Mouse (Mus musculus): ENCODE results near the gene Fuom. TPM values are rescaled to one million over a fixed set of nuclear protein-coding genes. Genes with fewer than 3 reads are reported as not detected.

Gene Fuom
- polyA plus RNA-seq, 1 experiment from 2014 or later = 29.6 TPM

GRCm38 (mm10) chr7:140116329-140117054, 14.3 kb upstream of the Fuom start, which contains the start of gene Echs1:
Echs1 (minus strand) TSS chr7:140116476.
- Histone ChIP-seq H3K27me3 (ENCODE audit: control insufficient read depth, insufficient read depth, low read length) (no peaks in the 10 kb centered on the region), H3K9ac (replicated peaks; ENCODE audit: low read depth, low read length) (peak within 1 kb of the TSS; percentile 78), H3K36me3 (ENCODE audit: control insufficient read depth, insufficient read depth, low read length) (peaks cover 5% of the 10 kb centered on the region), H3K4me2 (replicated peaks; ENCODE audit: low read depth, low read length) (peak within 1 kb of the TSS; percentile 91), H3K4me1 (ENCODE audit: control insufficient read depth, insufficient read depth, low read length) (no peaks in the 10 kb centered on the region), H3K27ac (ENCODE audit: low read length) (peak within 1 kb of the TSS; percentile 78), H3K4me3 (ENCODE audit: low read depth, low read length) (peak within 1 kb of the TSS; percentile 78), H3K9me3 (ENCODE audit: control insufficient read depth, low read depth, low read length) (no peaks in the 10 kb centered on the region)
- ATAC-seq (ENCODE audit: insufficient number of reproducible peaks, insufficient read depth, low FRiP score, low read depth) = peak; percentile 93
- WGBS = 3% methylated on average over 28 of the region's 28 CpGs

DNA sequence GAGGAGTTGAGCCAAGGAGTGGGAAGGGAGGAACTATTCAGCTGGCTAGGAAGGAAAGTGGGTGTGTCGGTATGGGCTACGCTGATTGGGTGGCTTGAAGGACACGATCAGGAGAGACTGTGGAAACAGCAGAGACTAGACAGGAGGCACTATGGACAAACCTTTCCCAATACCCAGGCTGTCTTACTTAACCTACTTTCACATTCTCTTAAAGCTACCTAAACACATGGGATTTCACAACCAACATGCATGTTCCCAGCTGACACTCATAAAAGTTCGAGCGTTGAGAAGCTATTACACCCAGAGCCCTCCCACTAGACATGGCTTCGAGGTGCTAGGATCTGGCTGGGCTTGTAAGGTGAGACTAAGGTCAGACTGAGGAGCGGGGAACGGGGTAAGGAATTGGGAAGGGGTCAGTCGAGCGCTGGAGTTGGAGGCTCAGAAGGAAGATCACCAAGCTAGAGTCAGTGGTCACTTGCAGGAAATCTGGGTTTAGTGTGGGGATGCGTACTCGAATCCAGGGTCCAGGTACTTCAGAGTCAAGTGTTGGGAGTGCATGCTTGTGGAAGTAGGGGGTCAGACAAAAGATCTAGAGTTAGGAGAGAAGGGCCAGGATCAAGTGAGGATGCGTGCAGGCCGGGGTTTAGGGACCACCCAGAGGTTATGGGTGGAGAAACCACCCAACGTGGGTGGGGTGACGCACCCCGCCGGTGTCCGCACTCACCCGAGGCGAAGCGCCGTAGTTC, 13.5 kb upstream of the Fuom start, which contains the start of gene Paox:
Gene Paox (plus strand): TSS at position 217 of the 746 bp plus-strand sequence.
- H3K9me3 ChIP-seq (ENCODE audit: control insufficient read depth, low read depth, low read length) = no peaks in the 10 kb centered on the region
- H3K4me3 ChIP-seq (ENCODE audit: low read depth, low read length) = peak within 1 kb of the TSS; percentile 78
- peaks cover 10% of the 10 kb centered on the region for H3K36me3 ChIP-seq (ENCODE audit: control insufficient read depth, insufficient read depth, low read length)
- 1% methylated on average over 23 of the region's 23 CpGs for WGBS
- H3K4me1 ChIP-seq (ENCODE audit: control insufficient read depth, insufficient read depth, low read length) = no peaks in the 10 kb centered on the region
- H3K9ac ChIP-seq (replicated peaks; ENCODE audit: low read depth, low read length) = peak within 1 kb of the TSS; percentile 78
- ATAC-seq (ENCODE audit: insufficient number of reproducible peaks, insufficient read depth, low FRiP score, low read depth) = peak; percentile 81
- H3K4me2 ChIP-seq (replicated peaks; ENCODE audit: low read depth, low read length) = peak within 1 kb of the TSS; percentile 91
- peak within 1 kb of the TSS; percentile 78 for H3K27ac ChIP-seq (ENCODE audit: low read length)
- H3K27me3 ChIP-seq (ENCODE audit: control insufficient read depth, insufficient read depth, low read length) = no peaks in the 10 kb centered on the region

- no peak overlapping the region for H3K27ac ChIP-seq (ENCODE audit: low read length)
- peaks cover 24% of the 10 kb centered on the region for H3K36me3 ChIP-seq (ENCODE audit: control insufficient read depth, insufficient read depth, low read length)
- no peak overlapping the region for H3K4me2 ChIP-seq (replicated peaks; ENCODE audit: low read depth, low read length)
- H3K9me3 ChIP-seq (ENCODE audit: control insufficient read depth, low read depth, low read length) = no peaks in the 10 kb centered on the region
- ATAC-seq (ENCODE audit: insufficient number of reproducible peaks, insufficient read depth, low FRiP score, low read depth) = no peak
- no peaks in the 10 kb centered on the region for H3K4me1 ChIP-seq (ENCODE audit: control insufficient read depth, insufficient read depth, low read length)
- H3K4me3 ChIP-seq (ENCODE audit: low read depth, low read length) = no peak overlapping the region
- H3K27me3 ChIP-seq (ENCODE audit: control insufficient read depth, insufficient read depth, low read length) = no peaks in the 10 kb centered on the region
- H3K9ac ChIP-seq (replicated peaks; ENCODE audit: low read depth, low read length) = no peak overlapping the region
- 69% methylated on average over 3 of the region's 3 CpGs for WGBS
These were observed 9.7 kb upstream of the Fuom start for GRCm38 (mm10) chr7:140111943-140112342.

DNA sequence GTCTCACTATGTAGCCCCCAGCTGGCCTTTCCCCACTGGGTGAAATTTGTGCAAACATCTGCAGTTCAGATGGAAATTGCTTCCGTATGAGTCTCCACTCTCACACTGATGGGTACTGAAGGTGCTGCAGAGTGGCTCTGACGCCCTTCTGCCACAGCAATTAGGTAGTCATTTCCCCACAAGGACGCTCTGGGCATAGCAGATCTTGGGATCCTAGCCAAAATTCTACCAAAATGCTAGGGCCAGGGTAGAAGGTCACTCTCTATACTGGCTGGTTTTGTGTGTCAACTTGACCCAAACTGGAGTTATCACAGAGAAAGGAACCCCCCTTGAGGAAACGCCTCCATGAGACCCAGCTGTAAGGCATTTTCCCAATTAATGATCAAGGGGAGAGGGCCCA, 1.8 kb upstream of the Fuom start:
- H3K9ac ChIP-seq (replicated peaks; ENCODE audit: low read depth, low read length) = no peak overlapping the region
- no peak overlapping the region for H3K4me3 ChIP-seq (ENCODE audit: low read depth, low read length)
- H3K4me1 ChIP-seq (ENCODE audit: control insufficient read depth, insufficient read depth, low read length) = no peaks in the 10 kb centered on the region
- peaks cover 12% of the 10 kb centered on the region for H3K36me3 ChIP-seq (ENCODE audit: control insufficient read depth, insufficient read depth, low read length)
- no peaks in the 10 kb centered on the region for H3K27me3 ChIP-seq (ENCODE audit: control insufficient read depth, insufficient read depth, low read length)
- H3K9me3 ChIP-seq (ENCODE audit: control insufficient read depth, low read depth, low read length) = no peaks in the 10 kb centered on the region
- 79% methylated on average over 4 of the region's 4 CpGs for WGBS
- no peak overlapping the region for H3K4me2 ChIP-seq (replicated peaks; ENCODE audit: low read depth, low read length)
- no peak for ATAC-seq (ENCODE audit: insufficient number of reproducible peaks, insufficient read depth, low FRiP score, low read depth)
- no peak overlapping the region for H3K27ac ChIP-seq (ENCODE audit: low read length)

- no peaks in the 10 kb centered on the region for H3K4me1 ChIP-seq (ENCODE audit: control insufficient read depth, insufficient read depth, low read length)
- no peak for ATAC-seq (ENCODE audit: insufficient number of reproducible peaks, insufficient read depth, low FRiP score, low read depth)
- 80% methylated on average over 10 of the region's 10 CpGs for WGBS
- H3K9me3 ChIP-seq (ENCODE audit: control insufficient read depth, low read depth, low read length) = no peaks in the 10 kb centered on the region
- no peak overlapping the region for H3K27ac ChIP-seq (ENCODE audit: low read length)
- H3K9ac ChIP-seq (replicated peaks; ENCODE audit: low read depth, low read length) = peak overlapping the region; percentile 25; the same call in 1 of the 2 replicates
- peaks cover 11% of the 10 kb centered on the region; the same call in 1 of the 2 replicates for H3K36me3 ChIP-seq (ENCODE audit: control insufficient read depth, insufficient read depth, low read length)
- peak overlapping the region; percentile 76 for H3K4me2 ChIP-seq (replicated peaks; ENCODE audit: low read depth, low read length)
- H3K27me3 ChIP-seq (ENCODE audit: control insufficient read depth, insufficient read depth, low read length) = no peaks in the 10 kb centered on the region
- H3K4me3 ChIP-seq (ENCODE audit: low read depth, low read length) = peak overlapping the region; percentile 33; the same call in 1 of the 2 replicates
These were observed 743 bp downstream of the Fuom start for GRCm38 (mm10) chr7:140101498-140101897.

- H3K27me3 ChIP-seq (ENCODE audit: control insufficient read depth, insufficient read depth, low read length) = no peaks in the 10 kb centered on the region
- H3K9ac ChIP-seq (replicated peaks; ENCODE audit: low read depth, low read length) = no peak overlapping the region
- 88% methylated on average over 1 of the region's 1 CpGs for WGBS
- H3K4me2 ChIP-seq (replicated peaks; ENCODE audit: low read depth, low read length) = no peak overlapping the region
- peaks cover 5% of the 10 kb centered on the region; the same call in 1 of the 2 replicates for H3K4me1 ChIP-seq (ENCODE audit: control insufficient read depth, insufficient read depth, low read length)
- no peaks in the 10 kb centered on the region for H3K9me3 ChIP-seq (ENCODE audit: control insufficient read depth, low read depth, low read length)
- H3K36me3 ChIP-seq (ENCODE audit: control insufficient read depth, insufficient read depth, low read length) = no peaks in the 10 kb centered on the region
- no peak overlapping the region for H3K4me3 ChIP-seq (ENCODE audit: low read depth, low read length)
- H3K27ac ChIP-seq (ENCODE audit: low read length) = no peak overlapping the region
- ATAC-seq (ENCODE audit: insufficient number of reproducible peaks, insufficient read depth, low FRiP score, low read depth) = no peak
These were observed 3.8 kb downstream of the Fuom start for GRCm38 (mm10) chr7:140098466-140098865.

GRCm38 (mm10) chr7:140096055-140096454, 6.2 kb downstream of the Fuom start:
- Histone ChIP-seq H3K27ac (ENCODE audit: low read length) (no peak overlapping the region), H3K27me3 (ENCODE audit: control insufficient read depth, insufficient read depth, low read length) (no peaks in the 10 kb centered on the region), H3K36me3 (ENCODE audit: control insufficient read depth, insufficient read depth, low read length) (no peaks in the 10 kb centered on the region), H3K9me3 (ENCODE audit: control insufficient read depth, low read depth, low read length) (no peaks in the 10 kb centered on the region), H3K4me3 (ENCODE audit: low read depth, low read length) (no peak overlapping the region), H3K4me1 (ENCODE audit: control insufficient read depth, insufficient read depth, low read length) (peaks cover 5% of the 10 kb centered on the region; the same call in 1 of the 2 replicates), H3K9ac (replicated peaks; ENCODE audit: low read depth, low read length) (no peak overlapping the region), H3K4me2 (replicated peaks; ENCODE audit: low read depth, low read length) (no peak overlapping the region)
- no peak for ATAC-seq (ENCODE audit: insufficient number of reproducible peaks, insufficient read depth, low FRiP score, low read depth)

DNA sequence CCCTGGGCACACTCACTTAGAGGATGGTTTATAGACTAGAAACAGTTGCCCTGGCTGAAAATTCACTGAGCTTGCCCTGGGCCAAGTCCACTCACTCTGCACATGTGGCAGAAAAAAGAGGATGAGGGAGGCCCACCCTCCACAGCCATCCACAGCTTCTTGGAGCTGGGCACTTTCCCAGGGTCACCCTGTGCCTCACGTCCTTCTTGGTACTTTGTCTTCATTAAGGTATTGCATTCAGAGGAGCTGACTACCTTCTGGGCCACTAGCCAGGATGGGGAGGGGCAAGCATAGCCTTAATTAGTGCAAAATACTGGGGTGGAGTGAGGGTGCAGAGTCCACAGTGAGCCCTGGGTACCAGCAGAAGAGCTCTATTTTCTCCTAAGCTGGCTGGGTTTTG, 6.7 kb downstream of the Fuom start:
- Histone ChIP-seq H3K27ac (ENCODE audit: low read length) (no peak overlapping the region), H3K4me3 (ENCODE audit: low read depth, low read length) (no peak overlapping the region), H3K4me1 (ENCODE audit: control insufficient read depth, insufficient read depth, low read length) (peaks cover 5% of the 10 kb centered on the region; the same call in 1 of the 2 replicates), H3K9ac (replicated peaks; ENCODE audit: low read depth, low read length) (no peak overlapping the region), H3K4me2 (replicated peaks; ENCODE audit: low read depth, low read length) (no peak overlapping the region), H3K9me3 (ENCODE audit: control insufficient read depth, low read depth, low read length) (no peaks in the 10 kb centered on the region), H3K36me3 (ENCODE audit: control insufficient read depth, insufficient read depth, low read length) (no peaks in the 10 kb centered on the region), H3K27me3 (ENCODE audit: control insufficient read depth, insufficient read depth, low read length) (no peaks in the 10 kb centered on the region)
- ATAC-seq (ENCODE audit: insufficient number of reproducible peaks, insufficient read depth, low FRiP score, low read depth) = no peak
- 29% methylated on average over 1 of the region's 1 CpGs for WGBS

All from stomach, embryonic 14.5 days (tissue).